Mouse (Mus musculus) kidney, postnatal 0 days (tissue): ENCODE data around the gene Lpp. TPM values are rescaled to one million over a fixed set of nuclear protein-coding genes. Genes with fewer than 3 reads are reported as not detected.

Source experiments
- ATAC-seq: fragments of 200-750 bp; cut with Nextera tagmentation; replicated peaks from 2 replicates; pipeline ENCODE4 v1.8.0; 2017; ENCODE audit warnings: low read depth, moderate number of reproducible peaks, moderate TSS enrichment, moderate library complexity; ENCODE audit not compliant: low FRiP score
- DNase-seq: peaks from one replicate; pipeline ENCODE4 v3.0.0-alpha.2; 2016; ENCODE audit warnings: low spot score
- H3K27ac ChIP-seq: fragments of 300-500 bp; sonication (generic); 2 replicates; pipeline ENCODE4 v1.5.1; 2014; ENCODE audit warnings: mild to moderate bottlenecking
- H3K27me3 ChIP-seq: fragments of 300-500 bp; sonication (generic); 2 replicates; pipeline ENCODE4 v1.6.1; 2014; ENCODE audit warnings: low read length, mixed read lengths; ENCODE audit not compliant: insufficient read depth
- H3K36me3 ChIP-seq: fragments of 300-500 bp; sonication (generic); 2 replicates; pipeline ENCODE4 v1.6.1; 2014; ENCODE audit warnings: low read length, mixed read lengths; ENCODE audit not compliant: insufficient read depth
- H3K4me1 ChIP-seq: fragments of 300-500 bp; sonication (generic); replicated peaks from 2 replicates; pipeline ENCODE4 v1.6.1; 2014; ENCODE audit warnings: antibody characterized with exemption, low read length, mixed read lengths; ENCODE audit not compliant: insufficient read depth
- H3K4me2 ChIP-seq: fragments of 300-500 bp; sonication (generic); 2 replicates; pipeline ENCODE4 v1.6.1; 2014; ENCODE audit warnings: mild to moderate bottlenecking, low read length, moderate library complexity, mixed read lengths
- H3K4me3 ChIP-seq: fragments of 300-500 bp; sonication (generic); replicated peaks from 2 replicates; pipeline ENCODE4 v1.5.1; 2014; ENCODE audit warnings: low read depth, low read length
- H3K9ac ChIP-seq: fragments of 300-500 bp; sonication (generic); 2 replicates; pipeline ENCODE4 v1.6.1; 2014; ENCODE audit warnings: low read depth, low read length
- H3K9me3 ChIP-seq: fragments of 300-500 bp; sonication (generic); replicated peaks from 2 replicates; pipeline ENCODE4 v1.6.1; 2016; ENCODE audit warnings: low read length, inconsistent platforms, mixed read lengths
- CTCF ChIP-seq: IDR thresholded peaks from 2 replicates; pipeline ENCODE4 v1.5.1; 2016; ENCODE audit warnings: antibody characterized with exemption, low read depth, mild to moderate bottlenecking, moderate library complexity
- WGBS: fragments of 180-500 bp; shearing (Covaris S2); extraction: QIAGEN DNeasy Blood & Tissue Kit; methylation state at CpG from one replicate; pipeline ENCODE4 v1.1.7; 2014; 5-methylcytosine and 5-hydroxymethylcytosine counted together
- polyA plus RNA-seq: library from polyadenylated mRNA; unstranded; fragments of >200 nt; fragmentation: Nextera tagmentation; extraction: Ambion mirVana; gene quantifications from 2 replicates; pipeline ENCODE4 v1.2.1, GENCODE M21; 2015

Gene Lpp
- polyA plus RNA-seq, 1 experiment from 2014 or later: 32.9 TPM

DNA sequence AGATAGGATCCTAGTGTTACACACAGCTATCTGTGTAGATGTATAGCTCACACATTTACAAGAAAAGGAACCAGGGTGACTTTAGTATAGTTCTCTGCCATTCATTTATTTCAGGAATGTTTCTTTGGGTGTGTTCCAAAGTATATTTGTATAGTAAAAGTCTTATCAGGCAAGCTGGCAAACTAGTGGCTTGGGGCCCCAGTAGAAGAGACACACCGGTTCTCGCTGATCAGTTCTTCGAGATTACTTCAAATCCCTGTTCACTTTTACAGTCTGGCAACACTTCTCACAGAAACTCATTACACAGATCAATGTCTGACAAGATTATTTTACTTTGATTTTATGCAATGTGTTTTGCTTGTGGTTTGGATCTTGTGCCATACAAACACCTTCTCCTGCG is 408.0 kb downstream of the Lpp start:
- no peak for TF ChIP-seq CTCF
- Histone ChIP-seq H3K27ac (no peak overlapping the region), H3K4me1 (no peaks in the 10 kb centered on the region), H3K27me3 (no peaks in the 10 kb centered on the region), H3K36me3 (no peaks in the 10 kb centered on the region), H3K4me3 (no peak overlapping the region), H3K4me2 (no peak overlapping the region), H3K9me3 (no peaks in the 10 kb centered on the region), H3K9ac (no peak overlapping the region)
- DNase-seq (no peak), ATAC-seq (no peak)
- WGBS: 79% methylated on average over 4 of the region's 4 CpGs

- WGBS: 82% methylated on average over 1 of the region's 1 CpGs
These were observed 408.5 kb downstream of the Lpp start for GRCm38 (mm10) chr16:24801780-24802179.

DNA sequence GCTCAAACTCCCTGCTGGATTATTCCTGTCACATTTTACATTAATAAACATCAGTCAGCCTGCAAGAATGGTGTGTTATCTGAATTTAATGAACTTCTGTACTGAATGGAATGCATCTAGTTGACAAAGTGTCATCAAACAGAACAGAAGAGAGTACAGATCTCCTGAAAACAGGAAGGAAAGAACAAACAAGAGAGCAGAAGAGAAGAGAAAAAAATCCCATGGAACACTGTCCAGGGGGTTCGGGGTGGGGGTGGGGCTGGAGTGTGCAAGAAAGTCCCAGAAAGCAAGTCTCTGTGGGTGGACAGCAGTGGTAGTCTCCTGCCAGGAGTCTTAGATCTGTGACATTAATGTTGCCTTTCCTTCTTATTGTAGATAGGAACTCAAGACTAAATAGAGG is 412.8 kb downstream of the Lpp start:
- Histone ChIP-seq H3K4me1 (no peaks in the 10 kb centered on the region), H3K27me3 (no peaks in the 10 kb centered on the region), H3K4me3 (no peak overlapping the region), H3K36me3 (no peaks in the 10 kb centered on the region), H3K9me3 (no peaks in the 10 kb centered on the region), H3K4me2 (no peak overlapping the region), H3K27ac (no peak overlapping the region), H3K9ac (no peak overlapping the region)
- no peak for TF ChIP-seq CTCF
- ATAC-seq (no peak), DNase-seq (no peak)
- WGBS: 89% methylated on average over 1 of the region's 1 CpGs

More at GRCm38 (mm10) chr16:24801780-24802179, 408.5 kb downstream of the Lpp start:
- no peak for TF ChIP-seq CTCF
- Histone ChIP-seq H3K9me3 (no peaks in the 10 kb centered on the region), H3K27ac (no peak overlapping the region), H3K9ac (no peak overlapping the region), H3K4me3 (no peak overlapping the region), H3K36me3 (no peaks in the 10 kb centered on the region), H3K4me1 (no peaks in the 10 kb centered on the region), H3K4me2 (no peak overlapping the region), H3K27me3 (no peaks in the 10 kb centered on the region)
- no peak for DNase-seq
- ATAC-seq: no peak

DNA sequence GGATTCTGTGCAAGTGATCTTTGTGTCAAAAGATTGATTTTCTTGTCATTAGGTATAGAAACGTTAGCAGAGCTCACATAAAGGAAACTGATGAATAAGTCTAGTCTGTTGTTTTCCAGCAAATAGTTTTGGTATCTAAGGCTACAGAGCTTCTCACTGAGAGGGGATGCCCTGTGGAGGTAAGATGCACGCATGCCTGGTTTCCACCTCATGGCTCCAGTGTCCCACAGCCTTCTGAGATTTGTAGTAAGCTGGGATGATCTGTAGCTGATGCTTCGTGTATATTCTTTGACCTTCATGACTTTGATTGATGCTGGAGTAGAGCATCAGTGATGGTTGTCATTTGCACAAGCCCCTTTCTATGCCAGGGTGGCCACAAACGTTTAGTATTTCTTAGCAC is 414.3 kb downstream of the Lpp start:
- ATAC-seq: no peak

GRCm38 (mm10) chr16:24809811-24810210 is 416.5 kb downstream of the Lpp start:
- Histone ChIP-seq H3K27me3 (no peaks in the 10 kb centered on the region), H3K36me3 (no peaks in the 10 kb centered on the region), H3K27ac (no peak overlapping the region), H3K9ac (no peak overlapping the region), H3K4me1 (no peaks in the 10 kb centered on the region), H3K9me3 (no peaks in the 10 kb centered on the region), H3K4me2 (no peak overlapping the region), H3K4me3 (no peak overlapping the region)
- no peak for DNase-seq
- WGBS: 92% methylated on average over 6 of the region's 6 CpGs
- no peak for ATAC-seq
- no peak for TF ChIP-seq CTCF

More for the DNA sequence above, 414.3 kb downstream of the Lpp start:
- Histone ChIP-seq H3K4me1 (no peaks in the 10 kb centered on the region), H3K36me3 (no peaks in the 10 kb centered on the region), H3K4me2 (no peak overlapping the region), H3K27me3 (no peaks in the 10 kb centered on the region), H3K9ac (no peak overlapping the region), H3K4me3 (no peak overlapping the region), H3K9me3 (no peaks in the 10 kb centered on the region), H3K27ac (no peak overlapping the region)
- no peak for DNase-seq
- TF ChIP-seq CTCF: no peak
- WGBS: 57% methylated on average over 4 of the region's 4 CpGs

DNA sequence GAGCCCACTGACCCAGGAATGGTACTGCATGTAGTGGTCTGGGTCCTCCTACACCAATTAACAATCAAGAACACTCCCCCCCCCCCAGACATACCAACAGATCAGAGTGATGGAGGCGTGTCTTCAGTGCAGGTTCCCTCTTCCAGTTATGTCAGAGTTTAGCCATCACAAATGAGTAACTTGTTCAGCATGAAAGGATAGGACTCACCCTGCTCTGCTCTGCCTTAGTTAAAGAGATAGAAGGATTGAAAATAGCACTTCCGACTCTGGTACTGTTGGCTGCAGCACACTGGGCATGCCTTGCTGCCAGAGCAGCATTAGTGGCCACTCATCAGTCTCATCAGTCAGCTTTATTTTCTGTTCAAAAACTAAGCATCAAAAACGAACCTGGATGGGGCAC is 423.3 kb downstream of the Lpp start:
- no peak overlapping the region for H3K4me2 ChIP-seq
- WGBS: 70% methylated on average over 3 of the region's 3 CpGs
- no peaks in the 10 kb centered on the region for H3K9me3 ChIP-seq
- H3K27me3 ChIP-seq: no peaks in the 10 kb centered on the region
- ATAC-seq: peak; percentile 49; the same call in 1 of the 2 replicates
- no peak overlapping the region for H3K4me3 ChIP-seq
- H3K27ac ChIP-seq: no peak overlapping the region
- TF ChIP-seq CTCF: no peak
- H3K4me1 ChIP-seq: no peaks in the 10 kb centered on the region
- no peak for DNase-seq
- H3K9ac ChIP-seq: no peak overlapping the region
- H3K36me3 ChIP-seq: no peaks in the 10 kb centered on the region

DNA sequence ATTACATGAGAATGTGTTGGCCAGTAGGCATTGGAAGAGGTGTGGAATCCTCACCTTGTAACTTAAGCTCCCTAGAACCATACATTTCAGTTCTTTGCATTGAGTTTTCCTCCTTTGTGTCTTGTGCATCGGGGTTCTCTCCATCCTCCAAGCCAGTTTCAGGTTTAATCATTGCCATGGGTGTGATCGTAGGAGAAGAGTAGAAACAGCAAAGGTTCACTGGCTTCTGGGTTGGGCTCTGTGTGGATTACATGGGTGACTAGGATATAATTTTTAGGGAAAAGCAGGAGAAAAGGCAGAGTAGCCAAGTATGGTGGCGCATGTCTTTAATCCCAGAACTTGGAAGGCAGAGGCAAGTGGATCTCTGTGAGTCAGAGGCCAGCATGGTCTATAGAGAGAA is 424.1 kb downstream of the Lpp start:
- DNase-seq: no peak
- Histone ChIP-seq H3K27ac (no peak overlapping the region), H3K4me3 (no peak overlapping the region), H3K4me1 (no peaks in the 10 kb centered on the region), H3K36me3 (no peaks in the 10 kb centered on the region), H3K27me3 (no peaks in the 10 kb centered on the region), H3K9ac (no peak overlapping the region), H3K4me2 (no peak overlapping the region), H3K9me3 (no peaks in the 10 kb centered on the region)
- WGBS: 86% methylated on average over 3 of the region's 3 CpGs
- ATAC-seq: no peak
- no peak for TF ChIP-seq CTCF
